Mouse (Mus musculus) adrenal gland, postnatal 4 days (tissue): ENCODE measurements around the gene Frmd4a. TPM values are rescaled to one million over a fixed set of nuclear protein-coding genes. Genes with fewer than 3 reads are reported as not detected.
A peak's percentile ranks its signal among the peaks of the same experiment; 100 is the strongest.

Experiments
- DNase-seq, 2 experiments: peaks; one replicate each; pipeline ENCODE4 v3.0.0; 2021 to 2022; ENCODE audit warnings: low spot score in 2 of 2, mixed read lengths in 2 of 2
- total RNA-seq, 2 experiments: library from RNA; stranded (reverse); gene quantifications; 2 replicates each; pipeline ENCODE4 v1.2.3; 2021

Gene Frmd4a
- total RNA-seq, 2 experiments from 2014 or later, result 34.0 to 41.3 TPM

- DNase-seq, result no peak
These were observed 498.4 kb downstream of the Frmd4a start for GRCm38 (mm10) chr2:4515910-4516309.

DNA sequence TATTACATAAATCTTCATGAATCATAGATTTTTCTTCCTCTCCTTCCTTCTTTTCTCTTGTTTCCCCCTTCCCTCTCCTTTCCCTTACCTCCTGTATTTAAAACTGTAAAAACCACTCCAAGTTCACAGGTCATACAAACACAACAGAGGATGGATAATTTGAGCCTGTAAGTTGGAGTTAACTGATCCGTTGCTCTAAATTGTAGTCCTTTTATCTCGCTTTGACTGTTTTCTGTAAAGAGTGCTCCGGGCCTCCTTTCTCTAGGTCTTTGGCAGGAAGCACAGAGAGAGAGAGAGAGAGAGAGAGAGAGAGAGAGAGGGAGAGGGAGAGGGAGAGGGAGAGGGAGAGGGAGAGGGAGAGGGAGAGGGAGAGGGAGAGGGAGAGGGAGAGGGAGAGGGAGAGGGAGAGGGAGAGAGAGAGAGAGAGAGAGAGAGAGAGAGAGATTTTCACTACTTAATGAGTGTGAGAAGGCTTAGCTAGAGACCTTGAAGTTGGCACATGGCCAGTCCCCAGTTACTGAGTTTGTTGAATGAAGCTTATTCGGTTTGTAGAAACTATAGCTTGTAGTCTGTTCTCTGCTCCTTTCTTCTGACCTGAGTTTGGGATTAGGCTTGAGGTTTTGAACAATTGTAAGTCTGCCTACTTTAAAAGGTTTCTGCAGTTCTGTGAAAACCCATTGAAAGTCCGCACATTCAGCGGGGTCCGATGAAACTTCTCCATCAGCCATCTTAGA, 499.5 kb downstream of the Frmd4a start:
- DNase-seq, result peak in 1 of 2 experiments; percentile 21

GRCm38 (mm10) chr2:4517553-4518125, 500.1 kb downstream of the Frmd4a start:
- no peak for DNase-seq

GRCm38 (mm10) chr2:4518549-4518948, 501.0 kb downstream of the Frmd4a start:
- DNase-seq, result no peak

DNA sequence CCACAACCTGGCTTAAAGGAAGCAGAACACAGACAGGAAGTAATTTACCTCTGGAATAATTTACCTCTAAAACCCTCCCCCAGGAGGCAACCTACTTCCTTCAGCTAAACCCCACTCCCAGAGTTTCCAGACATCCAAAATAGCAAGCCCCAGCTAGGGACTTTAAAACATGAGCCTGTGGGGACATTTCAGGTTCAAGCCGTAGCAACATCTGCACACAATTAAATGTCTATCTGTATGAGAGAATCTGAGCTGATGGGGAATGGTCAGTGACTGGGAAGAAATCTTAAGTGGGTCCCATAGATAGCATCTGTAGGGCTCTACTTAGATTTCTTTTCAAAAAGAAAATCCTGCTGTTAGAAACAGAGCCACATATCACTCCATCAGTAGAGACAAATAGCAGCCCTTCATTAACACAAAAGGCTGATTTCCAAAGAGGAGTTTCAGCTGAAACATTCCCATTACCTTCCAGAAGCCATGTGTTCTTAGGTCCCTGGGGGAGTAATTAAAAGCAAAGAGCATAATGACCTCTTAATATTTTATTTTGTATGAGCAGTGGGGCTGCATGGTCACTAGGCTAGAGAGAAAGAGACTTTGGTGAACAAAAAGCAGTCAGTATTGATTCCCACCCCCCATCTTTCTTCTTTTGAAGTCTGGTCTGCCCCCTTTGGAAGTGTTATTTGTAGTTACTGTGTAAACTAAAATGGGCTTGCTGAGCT, 505.4 kb downstream of the Frmd4a start:
- no peak for DNase-seq

DNA sequence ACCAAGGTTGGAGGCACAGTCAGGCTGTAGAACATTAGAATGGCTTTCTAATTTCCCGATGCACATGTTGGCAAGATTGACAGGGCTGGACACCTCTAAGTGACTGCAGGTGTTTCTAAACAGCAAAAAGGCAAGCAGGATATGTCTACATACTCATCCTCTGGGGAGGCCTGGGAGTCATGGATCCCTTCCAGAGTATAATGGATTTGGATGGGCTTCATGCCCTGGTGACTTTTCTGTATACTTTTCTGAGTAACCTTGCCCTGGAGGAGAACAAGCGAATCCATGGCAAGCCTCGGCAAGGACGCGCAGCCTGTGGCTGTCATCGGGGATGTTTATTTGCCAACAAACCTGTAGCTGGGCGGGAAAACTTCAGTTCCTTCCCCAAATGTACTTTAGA, 509.6 kb downstream of the Frmd4a start:
- no peak for DNase-seq

GRCm38 (mm10) chr2:4529254-4529729, 511.8 kb downstream of the Frmd4a start:
- no peak for DNase-seq

DNA sequence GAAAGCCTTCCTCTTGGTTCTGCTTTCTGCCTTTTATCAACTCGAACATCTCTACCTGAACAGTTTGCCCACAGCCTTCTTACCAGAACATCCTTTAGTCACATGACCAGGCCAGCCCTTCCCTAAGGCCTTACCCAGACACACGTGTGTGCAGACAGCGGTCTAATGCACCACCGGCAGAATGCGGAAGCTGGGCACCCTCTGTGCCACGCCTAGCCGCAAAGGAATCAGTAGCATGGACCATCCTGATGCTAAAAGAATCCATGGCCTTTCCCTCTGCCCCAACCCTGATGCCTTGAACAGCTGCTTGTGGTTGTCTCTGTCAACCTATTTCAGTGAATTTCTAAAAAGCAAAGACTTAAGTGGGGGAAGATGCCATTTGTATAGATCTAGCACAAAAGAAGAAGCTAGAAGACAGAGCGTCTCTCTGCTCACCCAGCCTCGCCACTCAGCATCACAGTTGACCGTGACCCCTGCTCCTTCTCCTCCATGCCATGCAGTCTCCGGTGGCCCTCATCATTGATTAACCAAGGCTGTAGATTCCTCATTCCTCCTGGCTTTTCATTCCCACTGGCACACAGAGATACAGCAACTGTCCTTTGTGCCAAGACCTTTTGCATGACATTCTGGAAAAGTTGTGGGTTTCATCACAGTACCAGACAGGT, 514.1 kb downstream of the Frmd4a start:
- DNase-seq, result no peak

DNA sequence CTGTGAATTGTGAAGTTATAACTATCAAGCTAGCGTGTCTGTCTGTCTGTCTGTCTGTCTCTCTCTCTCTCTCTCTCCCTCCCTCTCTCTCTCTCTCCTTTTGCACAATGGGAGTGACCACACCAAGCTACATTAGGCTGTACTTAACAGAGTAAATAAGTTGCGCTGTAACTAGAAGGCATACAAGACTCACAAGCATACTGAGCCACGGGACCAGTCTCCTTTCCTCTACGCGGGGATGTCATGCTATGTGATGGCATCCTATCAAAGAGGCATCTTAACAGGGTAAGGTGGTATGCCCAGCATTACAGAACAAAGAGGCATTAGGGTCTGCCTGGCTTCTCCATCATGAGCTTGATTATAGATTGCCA, 514.7 kb downstream of the Frmd4a start:
- DNase-seq, result no peak

- DNase-seq, result no peak
These were observed 515.4 kb downstream of the Frmd4a start for GRCm38 (mm10) chr2:4532945-4533344.

- DNase-seq, result no peak
These were observed 517.8 kb downstream of the Frmd4a start for GRCm38 (mm10) chr2:4535187-4535864.

- no peak for DNase-seq
These were observed 523.8 kb downstream of the Frmd4a start for GRCm38 (mm10) chr2:4541330-4541729.

GRCm38 (mm10) chr2:4541844-4542628, 524.5 kb downstream of the Frmd4a start:
- no peak for DNase-seq

DNA sequence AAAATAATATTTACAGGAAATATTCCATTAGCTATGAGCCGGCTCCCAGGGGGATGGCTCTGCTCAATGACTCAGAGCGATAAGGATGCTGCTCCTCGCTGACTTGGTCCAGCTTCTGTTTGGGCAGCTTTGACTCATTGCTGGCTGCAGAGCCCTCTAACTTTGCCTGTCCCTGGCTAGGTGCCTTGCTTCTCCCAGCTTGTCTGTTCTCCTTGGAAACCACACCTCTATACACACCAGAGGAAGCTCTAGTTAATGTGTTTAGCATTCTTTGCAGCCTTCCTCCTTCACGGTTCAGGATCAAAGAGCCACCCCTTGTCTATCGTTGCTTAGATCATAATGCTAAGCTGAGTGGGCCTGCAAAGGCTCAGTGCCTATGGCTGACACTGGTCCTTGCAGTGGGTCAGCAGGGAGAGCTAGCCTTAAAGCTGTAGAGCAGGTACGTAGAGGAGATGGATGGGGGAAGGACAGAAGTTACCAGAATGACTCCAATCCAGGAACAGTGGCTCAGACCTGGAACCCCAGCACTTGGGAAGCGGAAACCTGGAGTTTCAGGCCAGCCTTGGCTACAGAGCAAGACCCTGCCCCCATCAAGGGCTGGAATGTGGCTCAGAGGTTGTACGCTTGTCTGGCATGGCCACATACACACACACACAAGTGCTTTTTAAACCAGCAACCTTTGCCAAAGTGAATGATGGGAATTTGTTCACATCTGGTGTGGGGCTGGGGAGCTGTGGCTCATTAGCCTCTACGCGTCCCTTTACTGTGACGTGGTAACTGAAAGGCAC, 525.3 kb downstream of the Frmd4a start:
- DNase-seq, result no peak

GRCm38 (mm10) chr2:4543417-4543775, 525.9 kb downstream of the Frmd4a start:
- DNase-seq, result no peak

- no peak for DNase-seq
These were observed 526.8 kb downstream of the Frmd4a start for GRCm38 (mm10) chr2:4544360-4544759.

GRCm38 (mm10) chr2:4545261-4545660, 527.7 kb downstream of the Frmd4a start:
- no peak for DNase-seq

- DNase-seq, result no peak
These were observed 529.6 kb downstream of the Frmd4a start for GRCm38 (mm10) chr2:4547003-4547662.

- no peak for DNase-seq
These were observed 531.8 kb downstream of the Frmd4a start for GRCm38 (mm10) chr2:4549271-4549670.
